Mouse (Mus musculus) myocyte (in vitro differentiated cells): ENCODE results near the gene Sh3bp5. TPM values are rescaled to one million over a fixed set of nuclear protein-coding genes. Genes with fewer than 3 reads are reported as not detected.
"Not testable (repeated sequence)": the region's sequence is repeated elsewhere in the genome, so short reads cannot be mapped to it uniquely, and the experiment has no call there.

Source experiments
- H3K27me3 ChIP-seq: one replicate; pipeline ENCODE4 v1.6.1; 2011; ENCODE audit not compliant: control insufficient read depth, insufficient read depth, insufficient read length
- H3K36me3 ChIP-seq: one replicate; pipeline ENCODE4 v1.6.1; 2011; ENCODE audit not compliant: control insufficient read depth, insufficient read depth
- H3K4me2 ChIP-seq: one replicate; pipeline ENCODE4 v1.6.1; 2011; ENCODE audit warnings: low read depth, control low read depth
- H3K4me3 ChIP-seq: one replicate; pipeline ENCODE4 v1.5.1; 2011; ENCODE audit warnings: mild to moderate bottlenecking, control low read depth, moderate library complexity
- H3K79me2 ChIP-seq: one replicate; pipeline ENCODE4 v1.6.1; 2011; ENCODE audit not compliant: control insufficient read depth, insufficient read depth
- H3ac ChIP-seq: one replicate; pipeline ENCODE4 v1.6.1; 2011; ENCODE audit not compliant: control insufficient read depth, insufficient read length
- CEBPB ChIP-seq: IDR thresholded peaks from 2 replicates; pipeline ENCODE4 v1.6.1; 2011; ENCODE audit warnings: mild to moderate bottlenecking, moderate library complexity; ENCODE audit not compliant: poor library complexity, insufficient read depth, severe bottlenecking
- E2F4 ChIP-seq: IDR thresholded peaks from one replicate; pipeline ENCODE4 v1.6.1; 2011; ENCODE audit warnings: mild to moderate bottlenecking, control low read depth, moderate library complexity; ENCODE audit not compliant: insufficient read depth
- MAX ChIP-seq: IDR thresholded peaks from one replicate; pipeline ENCODE4 v1.6.1; 2011; ENCODE audit warnings: low read depth, mild to moderate bottlenecking, control low read depth
- MYOD1 ChIP-seq, 3 experiments: IDR thresholded peaks; one replicate each; pipeline ENCODE4 v1.6.1; 2011; ENCODE audit warnings: control low read depth in 2 of 3, low read depth in 2 of 3, mild to moderate bottlenecking in 2 of 3, moderate library complexity in 1 of 3; ENCODE audit not compliant: insufficient read length in 2 of 3, control insufficient read depth in 1 of 3
- MYOG ChIP-seq, 3 experiments: IDR thresholded peaks; one replicate each; pipeline ENCODE4 v1.6.1; 2011; ENCODE audit warnings: control low read depth in 2 of 3, low read depth in 2 of 3, mild to moderate bottlenecking in 2 of 3; ENCODE audit not compliant: insufficient read length in 2 of 3, control insufficient read depth in 1 of 3, insufficient read depth in 1 of 3
- POLR2A ChIP-seq: IDR thresholded peaks from one replicate; pipeline ENCODE4 v1.6.1; 2011; ENCODE audit warnings: low read depth, mild to moderate bottlenecking, control low read depth, moderate library complexity; ENCODE audit not compliant: insufficient read length
- POLR2AphosphoS2 ChIP-seq: IDR thresholded peaks from one replicate; pipeline ENCODE4 v1.6.1; 2011; ENCODE audit warnings: low read depth, control low read depth; ENCODE audit not compliant: insufficient read length
- REST ChIP-seq: IDR thresholded peaks from one replicate; pipeline ENCODE4 v1.6.1; 2011; ENCODE audit warnings: mild to moderate bottlenecking, control low read depth, moderate library complexity; ENCODE audit not compliant: insufficient read depth, insufficient read length
- SRF ChIP-seq: IDR thresholded peaks from one replicate; pipeline ENCODE4 v1.6.1; 2011; ENCODE audit warnings: low read depth; ENCODE audit not compliant: control insufficient read depth, insufficient read length
- TCF12 ChIP-seq: IDR thresholded peaks from one replicate; pipeline ENCODE4 v1.6.1; 2011; ENCODE audit warnings: mild to moderate bottlenecking, control low read depth; ENCODE audit not compliant: poor library complexity, insufficient read depth, severe bottlenecking
- TCF3 ChIP-seq: IDR thresholded peaks from one replicate; pipeline ENCODE4 v1.6.1; 2011; ENCODE audit warnings: low read depth, control low read depth; ENCODE audit not compliant: insufficient read length
- USF1 ChIP-seq: IDR thresholded peaks from one replicate; pipeline ENCODE4 v1.6.1; 2011; ENCODE audit warnings: low read depth, mild to moderate bottlenecking, control low read depth, moderate library complexity
- polyA plus RNA-seq: library from polyadenylated mRNA; unstranded; fragments of >200 nt; fragmentation: generic; extraction: Trizol; gene quantifications from one replicate; pipeline ENCODE4 v1.2.1, GENCODE M21; 2012; ENCODE audit warnings: missing spikeins

Sh3bp5 gene
- polyA plus RNA-seq, 1 experiment = 29.5 TPM

GRCm38 (mm10) chr14:31456064-31456721 lies 20.3 kb upstream of the Sh3bp5 start:
- no peak overlapping the region for H3K4me3 ChIP-seq
- H3K36me3 ChIP-seq = no peaks in the 10 kb centered on the region
- no peaks in the 10 kb centered on the region for H3K27me3 ChIP-seq
- no peaks in the 10 kb centered on the region for H3K79me2 ChIP-seq
- no peak overlapping the region for H3ac ChIP-seq
- no peak overlapping the region for H3K4me2 ChIP-seq
- TF ChIP-seq TCF12 (no peak), MAX (no peak), SRF (no peak), TCF3 (no peak), MYOD1 (IDR thresholded peaks at IDR 0.05; ENCODE audit: control insufficient read depth in 1 of 3, insufficient read length in 2 of 3, low read depth in 2 of 3) (no peak), POLR2AphosphoS2 (no peak), E2F4 (no peak), POLR2A (no peak), USF1 (no peak), REST (no peak), MYOG (IDR thresholded peaks at IDR 0.05; ENCODE audit: control insufficient read depth in 1 of 3, insufficient read depth in 1 of 3, insufficient read length in 2 of 3, low read depth in 2 of 3) (no peak), CEBPB (no peak)

- H3K4me2 ChIP-seq = no peak overlapping the region
- no peak for TF ChIP-seq TCF12
- TF ChIP-seq CEBPB = no peak
- TF ChIP-seq MYOG (IDR thresholded peaks at IDR 0.05; ENCODE audit: control insufficient read depth in 1 of 3, insufficient read depth in 1 of 3, insufficient read length in 2 of 3, low read depth in 2 of 3) = no peak
- no peak for TF ChIP-seq REST
- no peak for TF ChIP-seq MYOD1 (IDR thresholded peaks at IDR 0.05; ENCODE audit: control insufficient read depth in 1 of 3, insufficient read length in 2 of 3, low read depth in 2 of 3)
- H3ac ChIP-seq = no peak overlapping the region
- H3K27me3 ChIP-seq = no peaks in the 10 kb centered on the region
- no peaks in the 10 kb centered on the region for H3K79me2 ChIP-seq
- H3K36me3 ChIP-seq = no peaks in the 10 kb centered on the region
- H3K4me3 ChIP-seq = no peak overlapping the region
These were observed 19.1 kb upstream of the Sh3bp5 start for GRCm38 (mm10) chr14:31454849-31455566.

- H3K36me3 ChIP-seq, H3K79me2 ChIP-seq, H3K27me3 ChIP-seq, H3K4me2 ChIP-seq, H3K4me3 ChIP-seq, H3ac ChIP-seq: not testable (repeated sequence)
These were observed 18.1 kb upstream of the Sh3bp5 start for GRCm38 (mm10) chr14:31453946-31454345.

- TF ChIP-seq MYOD1 (IDR thresholded peaks at IDR 0.05; ENCODE audit: control insufficient read depth in 1 of 3, insufficient read length in 2 of 3, low read depth in 2 of 3) = peak in 1 of 3 experiments; percentile 12
- TF ChIP-seq TCF12 = no peak
- no peaks in the 10 kb centered on the region for H3K79me2 ChIP-seq
- no peak overlapping the region for H3K4me3 ChIP-seq
- H3K27me3 ChIP-seq = no peaks in the 10 kb centered on the region
- no peak overlapping the region for H3ac ChIP-seq
- H3K36me3 ChIP-seq = no peaks in the 10 kb centered on the region
- no peak overlapping the region for H3K4me2 ChIP-seq
These were observed 13.1 kb upstream of the Sh3bp5 start for GRCm38 (mm10) chr14:31448994-31449393.

- Histone ChIP-seq H3K4me3 (no peak overlapping the region), H3ac (no peak overlapping the region), H3K36me3 (no peaks in the 10 kb centered on the region), H3K79me2 (no peaks in the 10 kb centered on the region), H3K27me3 (no peaks in the 10 kb centered on the region), H3K4me2 (no peak overlapping the region)
- TF ChIP-seq TCF3 (no peak), POLR2A (no peak)
These were observed 7.7 kb upstream of the Sh3bp5 start for GRCm38 (mm10) chr14:31443616-31444015.

GRCm38 (mm10) chr14:31440725-31441124 lies 4.8 kb upstream of the Sh3bp5 start:
- Histone ChIP-seq H3K27me3 (no peaks in the 10 kb centered on the region), H3K4me2 (no peak overlapping the region), H3K79me2 (no peaks in the 10 kb centered on the region), H3K36me3 (no peaks in the 10 kb centered on the region), H3ac (no peak overlapping the region), H3K4me3 (no peak overlapping the region)
- no peak for TF ChIP-seq SRF
- no peak for TF ChIP-seq MYOG (IDR thresholded peaks at IDR 0.05; ENCODE audit: control insufficient read depth in 1 of 3, insufficient read depth in 1 of 3, insufficient read length in 2 of 3, low read depth in 2 of 3)
- TF ChIP-seq REST = no peak
- TF ChIP-seq TCF3 = no peak
- no peak for TF ChIP-seq POLR2A
- TF ChIP-seq TCF12 = no peak
- no peak for TF ChIP-seq E2F4
- no peak for TF ChIP-seq POLR2AphosphoS2
- TF ChIP-seq CEBPB = no peak
- TF ChIP-seq MAX = no peak
- TF ChIP-seq USF1 = no peak
